Mouse (Mus musculus) kidney, adult 2 months (tissue): ENCODE measurements around the gene Fstl5. TPM values are rescaled to one million over a fixed set of nuclear protein-coding genes. Genes with fewer than 3 reads are reported as not detected.

ENCODE experiments used
- DNase-seq: peaks from one replicate; pipeline ENCODE4 v3.0.0; 2021
- H3K27ac ChIP-seq: fragments of 200-500 bp; 2 replicates; pipeline ENCODE4 v1.5.1; 2012; ENCODE audit warnings: low read depth, low read length, control low read depth, inconsistent platforms; ENCODE audit not compliant: insufficient read depth
- H3K27me3 ChIP-seq: fragments of 200-500 bp; replicated peaks from 2 replicates; pipeline ENCODE4 v1.6.1; 2012; ENCODE audit warnings: mild to moderate bottlenecking, moderate library complexity, low read length, inconsistent platforms; ENCODE audit not compliant: control insufficient read depth, insufficient read depth
- H3K36me3 ChIP-seq: fragments of 200-500 bp; 2 replicates; pipeline ENCODE4 v1.6.1; 2012; ENCODE audit warnings: mild to moderate bottlenecking, moderate library complexity, low read length, inconsistent platforms; ENCODE audit not compliant: control insufficient read depth, insufficient read depth
- H3K4me1 ChIP-seq: fragments of 200-500 bp; 2 replicates; pipeline ENCODE4 v1.6.1; 2011; ENCODE audit warnings: low read length; ENCODE audit not compliant: control insufficient read depth, insufficient read depth
- H3K4me3 ChIP-seq: fragments of 200-500 bp; 2 replicates; pipeline ENCODE4 v1.5.1; 2011; ENCODE audit warnings: mild to moderate bottlenecking, low read depth, low read length, control low read depth; ENCODE audit not compliant: insufficient read depth
- CTCF ChIP-seq: fragments of 200-500 bp; conservative IDR thresholded peaks from 2 replicates; pipeline ENCODE4 v1.5.1; 2011; ENCODE audit warnings: low read depth, mild to moderate bottlenecking, control low read depth, low read length, moderate library complexity, mixed read lengths; ENCODE audit not compliant: insufficient read depth, insufficient read length
- POLR2A ChIP-seq: fragments of 200-500 bp; IDR thresholded peaks from one replicate; pipeline ENCODE4 v1.6.1; 2011; ENCODE audit warnings: low read depth, low read length, control low read depth
- WGBS: fragments of 180-500 bp; shearing (Covaris S2); methylation state at CpG from one replicate; pipeline ENCODE4 v1.1.7; 2018; 5-methylcytosine and 5-hydroxymethylcytosine counted together
- polyA plus RNA-seq: library from polyadenylated mRNA; depleted of rRNA; stranded (reverse); fragments of >200 nt; gene quantifications from 2 replicates; pipeline ENCODE4 v1.2.3, GENCODE M21; 2012; rRNA removed

Fstl5 gene
- polyA plus RNA-seq, 1 experiment = 0.22 TPM

- Histone ChIP-seq H3K27me3 (no peaks in the 10 kb centered on the region), H3K36me3 (no peaks in the 10 kb centered on the region), H3K4me1 (no peaks in the 10 kb centered on the region), H3K27ac (no peak overlapping the region), H3K4me3 (no peak overlapping the region)
- no peak for TF ChIP-seq CTCF
- TF ChIP-seq POLR2A = no peak
- DNase-seq = no peak
- 84% methylated on average over 3 of the region's 3 CpGs for WGBS
Observed at GRCm38 (mm10) chr3:76676006-76676405, 601.9 kb downstream of the Fstl5 start.

DNA sequence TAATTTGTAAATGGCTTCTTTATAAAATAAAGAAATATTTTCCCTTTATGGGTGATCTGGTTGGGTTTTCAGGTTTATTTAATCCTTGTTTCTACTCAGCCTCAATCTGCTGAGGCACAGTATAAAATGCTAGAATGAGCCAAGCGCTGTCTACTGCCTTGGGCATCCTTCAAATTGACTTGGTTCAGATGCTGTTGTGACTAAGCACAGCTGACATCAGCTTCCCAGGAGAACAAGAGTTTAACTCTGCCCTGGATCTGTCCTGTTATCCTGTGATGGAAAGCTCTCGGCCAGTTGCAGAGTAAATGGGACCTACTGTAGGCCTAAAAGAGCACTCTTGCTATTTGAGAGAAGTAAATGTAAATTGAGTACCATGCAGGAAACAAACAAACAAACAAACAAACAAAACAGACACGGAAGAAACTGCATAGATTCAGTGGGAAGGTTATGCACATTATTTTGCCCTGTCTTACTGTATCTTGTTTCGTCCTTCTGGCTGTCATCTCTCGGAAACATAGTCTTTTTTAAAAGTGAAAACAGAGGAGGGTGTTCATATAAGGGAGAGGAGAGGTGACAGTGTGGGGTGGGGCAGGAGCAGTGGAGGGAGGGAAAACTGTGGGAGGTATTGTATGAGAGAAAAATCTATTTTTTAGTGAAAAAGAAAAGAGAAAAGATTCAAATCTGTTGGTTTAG, 605.9 kb downstream of the Fstl5 start:
- no peaks in the 10 kb centered on the region for H3K4me1 ChIP-seq

DNA sequence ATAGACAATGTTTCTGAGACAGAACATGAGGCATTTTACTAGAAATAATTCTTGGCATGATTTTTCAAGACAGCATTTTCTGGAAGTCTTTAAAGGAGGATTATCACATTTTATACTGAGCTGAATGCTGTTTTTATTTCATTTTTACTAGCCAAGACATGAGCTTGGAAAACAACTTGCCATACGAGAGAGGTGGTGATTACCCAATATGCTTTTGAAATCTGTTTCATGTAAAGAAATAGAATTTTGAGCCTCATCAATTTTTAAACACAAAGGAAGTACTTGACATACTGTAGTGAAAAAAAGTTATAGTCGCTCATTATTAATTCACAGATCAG, 606.4 kb downstream of the Fstl5 start:
- Histone ChIP-seq H3K36me3 (no peaks in the 10 kb centered on the region), H3K4me3 (no peak overlapping the region), H3K4me1 (no peaks in the 10 kb centered on the region), H3K27ac (no peak overlapping the region), H3K27me3 (no peaks in the 10 kb centered on the region)
- 72% methylated on average over 2 of the region's 2 CpGs for WGBS
- no peak for DNase-seq
- no peak for TF ChIP-seq CTCF
- TF ChIP-seq POLR2A = no peak

More for the DNA sequence above, 605.9 kb downstream of the Fstl5 start:
- Histone ChIP-seq H3K4me3 (no peak overlapping the region), H3K36me3 (no peaks in the 10 kb centered on the region), H3K27ac (no peak overlapping the region), H3K27me3 (no peaks in the 10 kb centered on the region)
- DNase-seq = no peak
- TF ChIP-seq CTCF (no peak), POLR2A (no peak)
- WGBS = 67% methylated on average over 5 of the region's 5 CpGs

DNA sequence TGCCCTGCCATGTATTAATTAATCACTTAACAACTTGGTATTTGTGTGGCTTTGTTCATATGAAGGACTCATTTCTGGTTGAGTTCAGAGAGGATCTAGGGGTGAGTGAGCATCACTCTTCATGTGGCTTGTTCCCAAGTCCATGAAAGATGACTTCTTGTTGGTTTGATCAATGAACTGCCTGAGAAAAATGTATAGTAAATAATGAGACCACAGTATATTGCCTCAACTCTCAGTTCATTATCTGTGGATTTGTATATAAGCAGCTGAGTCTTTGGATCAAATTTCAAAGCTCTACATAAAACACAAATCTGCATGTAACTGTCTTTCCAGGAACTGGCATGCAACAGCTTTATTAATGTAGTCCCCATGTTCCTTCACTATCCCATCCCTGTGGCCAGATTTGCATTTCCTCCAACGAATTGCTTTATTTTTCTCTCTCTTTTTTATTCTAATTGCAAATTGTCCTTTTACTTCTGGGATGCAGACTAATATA, 623.1 kb downstream of the Fstl5 start:
- H3K27ac ChIP-seq = no peak overlapping the region
- TF ChIP-seq POLR2A (no peak), CTCF (no peak)
- H3K27me3 ChIP-seq = no peaks in the 10 kb centered on the region
- no peaks in the 10 kb centered on the region for H3K36me3 ChIP-seq
- DNase-seq = no peak
- no peak overlapping the region for H3K4me3 ChIP-seq
- 46% methylated on average over 1 of the region's 1 CpGs for WGBS
- H3K4me1 ChIP-seq = no peaks in the 10 kb centered on the region

DNA sequence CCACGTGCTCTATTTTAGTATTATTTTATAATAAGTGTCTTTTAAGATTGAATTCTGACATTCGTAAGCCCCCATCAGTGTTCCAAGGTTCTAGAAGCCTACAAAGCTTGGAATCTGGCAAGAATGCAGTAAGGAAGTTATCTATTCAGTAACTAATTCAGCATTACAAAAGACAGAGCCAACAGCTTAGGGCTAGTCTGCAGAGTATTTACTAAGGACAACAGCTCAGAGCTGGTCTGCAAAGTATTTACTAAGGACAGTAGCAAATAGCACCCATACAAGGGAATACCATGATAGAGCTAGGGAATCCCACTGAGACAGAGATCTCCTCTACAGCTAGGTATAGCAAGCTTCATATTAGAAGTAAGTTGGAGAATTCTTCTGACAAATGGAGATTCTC, 665.2 kb downstream of the Fstl5 start:
- DNase-seq = no peak
- Histone ChIP-seq H3K36me3 (no peaks in the 10 kb centered on the region), H3K27me3 (no peaks in the 10 kb centered on the region), H3K27ac (no peak overlapping the region), H3K4me1 (no peaks in the 10 kb centered on the region), H3K4me3 (no peak overlapping the region)
- 82% methylated on average over 2 of the region's 2 CpGs for whole genome bisulfite sequencing
- no peak for TF ChIP-seq CTCF
- no peak for TF ChIP-seq POLR2A

Other genes with a start within 250 kb of the Fstl5 start
- 16.9 and 17.7 TPM in 2 replicates for gene Golim4, start 117.3 kb upstream of the Fstl5 start, polyA plus RNA-seq